Mouse (Mus musculus): ENCODE data around the gene Timd2.
"Not testable (repeated sequence)": the region's sequence is repeated elsewhere in the genome, so short reads cannot be mapped to it uniquely, and the experiment has no call there.

The Timd2 gene

DNA sequence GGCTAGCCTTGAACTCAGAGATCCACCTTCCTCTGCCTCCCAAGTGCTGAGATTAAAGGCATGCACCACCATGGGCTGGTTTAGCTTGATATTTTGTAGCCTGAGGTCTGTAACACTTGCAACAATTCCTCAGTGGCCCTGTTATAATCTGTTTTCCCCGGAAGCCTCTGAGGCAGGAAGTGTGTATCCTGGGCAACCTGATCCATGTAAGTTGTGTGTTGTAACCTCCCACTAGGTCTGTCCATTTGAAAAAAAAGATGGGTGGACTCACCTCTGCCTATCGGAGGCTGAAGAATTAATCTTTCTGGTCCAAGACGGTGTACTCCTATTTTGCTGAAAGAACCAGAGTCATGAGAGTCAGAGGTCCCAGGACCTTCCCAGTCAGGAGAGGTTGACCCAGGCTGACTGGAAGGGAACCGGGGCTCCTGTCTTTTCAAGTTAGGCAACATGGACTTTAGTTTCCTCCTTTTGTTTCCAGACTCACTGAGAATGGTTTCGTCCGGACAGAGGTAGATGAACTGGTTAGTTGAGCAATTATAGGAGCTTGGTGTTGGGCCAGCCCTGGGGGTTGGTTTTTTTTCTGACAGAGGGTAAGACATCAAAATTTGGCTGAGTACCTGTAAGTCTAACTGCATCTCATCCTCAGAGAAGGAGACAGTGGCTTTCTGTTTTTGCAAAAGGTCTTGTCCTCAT lies at the start of gene Timd2:
Gene Timd2, minus strand, starts transcription at position 398 of the 693 bp plus-strand sequence.
- ATAC-seq (ENCODE audit: insufficient number of reproducible peaks, low FRiP score, low TSS enrichment) = no peak

- ATAC-seq (ENCODE audit: insufficient number of reproducible peaks, low FRiP score, low TSS enrichment) = not testable (repeated sequence)
Measured at GRCm38 (mm10) chr11:46755714-46756113, 48.9 kb upstream of the Timd2 start.

DNA sequence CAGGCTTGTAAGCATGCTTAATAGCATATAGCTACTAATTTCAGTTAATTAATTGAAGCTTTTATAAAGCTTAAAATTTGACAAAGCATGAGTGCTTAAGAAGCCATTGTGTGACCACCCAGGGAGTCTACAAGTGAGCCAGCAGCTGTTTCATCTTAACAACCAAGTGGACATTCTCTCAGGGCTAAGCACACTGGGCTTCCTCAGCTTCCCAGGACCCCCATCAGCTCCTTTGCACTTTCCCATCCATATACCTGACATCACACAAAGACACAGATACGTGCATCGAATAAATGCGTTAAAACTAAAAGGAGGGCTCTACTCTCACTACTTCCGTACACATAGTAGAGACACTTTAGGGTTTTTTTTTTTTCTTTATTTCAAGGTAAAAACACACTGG lies 47.8 kb upstream of the Timd2 start:
- no peak for ATAC-seq (ENCODE audit: insufficient number of reproducible peaks, low FRiP score, low TSS enrichment)

DNA sequence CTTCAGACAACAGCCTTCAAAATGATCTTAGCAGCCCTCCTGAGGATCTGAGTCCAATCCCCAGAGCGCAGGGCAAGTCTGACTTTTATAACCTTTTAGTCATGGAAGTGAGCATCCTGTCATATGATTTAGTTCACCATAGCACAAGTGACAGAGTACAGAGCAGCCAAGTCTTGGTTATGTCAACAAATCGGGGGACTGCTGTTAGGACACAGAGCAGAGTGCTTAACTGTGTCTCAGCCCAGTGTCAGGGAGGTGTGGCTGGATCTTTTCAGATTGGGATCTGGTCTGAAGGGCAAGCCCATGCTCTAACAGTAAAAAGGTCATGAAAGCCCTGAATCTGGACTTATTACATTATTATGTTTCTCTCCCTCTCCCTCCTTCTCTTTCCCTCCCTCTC lies 46.8 kb upstream of the Timd2 start:
- no peak for ATAC-seq (ENCODE audit: insufficient number of reproducible peaks, low FRiP score, low TSS enrichment)

DNA sequence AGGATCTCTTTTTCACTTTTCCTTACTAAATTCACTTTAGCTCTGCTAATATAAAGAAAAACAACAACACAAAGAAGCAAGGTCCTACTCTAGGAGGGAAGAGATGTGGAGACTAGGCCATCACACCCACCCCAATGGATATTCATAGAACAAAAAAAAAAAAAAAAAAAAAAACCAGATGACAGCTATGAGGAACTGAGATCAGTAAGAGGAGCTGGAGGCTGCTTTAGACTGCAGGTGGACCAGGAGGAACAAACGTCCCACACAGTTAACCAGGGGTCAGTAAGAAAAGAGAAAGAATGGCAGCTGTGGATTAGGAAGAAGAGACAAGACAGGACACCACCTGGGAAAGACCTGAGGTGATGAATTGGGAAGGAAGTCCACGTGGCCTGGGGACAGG lies 41.1 kb upstream of the Timd2 start:
- no peak for ATAC-seq (ENCODE audit: insufficient number of reproducible peaks, low FRiP score, low TSS enrichment)

DNA sequence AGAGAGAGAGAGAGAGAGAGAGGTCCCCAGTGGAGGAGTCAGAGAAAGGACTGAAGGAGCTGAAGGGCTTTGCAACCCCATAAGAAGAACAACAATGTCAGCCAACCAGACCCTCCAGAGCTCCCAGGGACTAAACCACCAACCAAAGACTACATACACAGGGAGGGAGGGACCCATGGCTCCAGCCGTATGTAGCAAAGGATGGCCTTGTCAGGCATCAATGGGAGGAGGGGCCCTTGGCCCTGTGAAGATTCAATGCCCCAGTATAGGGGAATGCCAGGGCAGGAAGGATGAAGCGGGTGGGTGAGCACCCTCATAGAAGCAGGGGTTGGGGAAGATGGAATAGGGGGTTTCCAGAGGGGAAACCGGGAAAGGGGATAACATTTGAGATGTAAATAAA lies 34.9 kb upstream of the Timd2 start:
- ATAC-seq (ENCODE audit: insufficient number of reproducible peaks, low FRiP score, low TSS enrichment) = no peak

GRCm38 (mm10) chr11:46740886-46741285 lies 34.0 kb upstream of the Timd2 start:
- ATAC-seq (ENCODE audit: insufficient number of reproducible peaks, low FRiP score, low TSS enrichment) = no peak

DNA sequence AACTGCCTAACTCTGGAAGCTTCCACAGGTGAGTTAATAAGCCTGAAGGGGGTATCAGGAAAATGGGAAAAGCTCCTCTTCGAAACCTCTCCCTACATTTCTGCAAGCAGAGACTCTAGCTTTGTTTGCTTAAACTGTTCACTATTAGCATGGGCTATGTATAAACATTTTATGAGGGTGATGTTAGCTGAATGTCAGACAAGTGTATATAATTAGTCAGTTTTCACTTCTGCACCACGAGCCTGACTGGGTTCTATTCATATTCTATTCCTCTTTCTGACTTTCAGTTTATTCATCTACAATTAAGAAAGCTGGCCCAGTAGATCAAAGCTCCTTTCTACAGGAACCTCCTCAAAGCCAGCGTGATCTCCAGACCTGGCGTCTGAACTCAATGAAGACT lies 32.6 kb upstream of the Timd2 start:
- ATAC-seq (ENCODE audit: insufficient number of reproducible peaks, low FRiP score, low TSS enrichment) = no peak

GRCm38 (mm10) chr11:46735076-46735475 lies 28.2 kb upstream of the Timd2 start, which contains the start of gene Havcr1:
Gene Havcr1 (plus strand): TSS chr11:46735080.
- ATAC-seq (ENCODE audit: insufficient number of reproducible peaks, low FRiP score, low TSS enrichment) = not testable (repeated sequence)

DNA sequence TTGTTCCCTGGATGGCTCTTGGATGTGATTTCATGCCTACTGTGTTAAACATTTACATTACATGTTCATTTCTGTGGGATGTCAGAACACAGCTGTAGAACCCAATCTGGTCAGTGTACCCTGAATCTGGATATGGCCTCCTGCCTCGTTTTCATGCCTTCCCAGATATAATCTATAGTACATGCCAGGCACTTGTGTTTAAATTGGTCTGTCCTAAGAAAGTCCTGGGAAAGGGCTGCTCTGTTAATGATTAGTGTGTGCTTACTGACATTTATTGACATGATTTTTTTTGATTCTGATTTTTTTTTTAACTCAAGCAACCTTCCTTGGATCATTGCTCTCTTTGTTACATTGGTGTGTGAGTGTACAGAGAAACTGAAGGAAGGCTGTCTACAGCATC lies 27.8 kb upstream of the Timd2 start:
- no peak for ATAC-seq (ENCODE audit: insufficient number of reproducible peaks, low FRiP score, low TSS enrichment)

GRCm38 (mm10) chr11:46733242-46733789 lies 26.5 kb upstream of the Timd2 start:
- no peak for ATAC-seq (ENCODE audit: insufficient number of reproducible peaks, low FRiP score, low TSS enrichment)

DNA sequence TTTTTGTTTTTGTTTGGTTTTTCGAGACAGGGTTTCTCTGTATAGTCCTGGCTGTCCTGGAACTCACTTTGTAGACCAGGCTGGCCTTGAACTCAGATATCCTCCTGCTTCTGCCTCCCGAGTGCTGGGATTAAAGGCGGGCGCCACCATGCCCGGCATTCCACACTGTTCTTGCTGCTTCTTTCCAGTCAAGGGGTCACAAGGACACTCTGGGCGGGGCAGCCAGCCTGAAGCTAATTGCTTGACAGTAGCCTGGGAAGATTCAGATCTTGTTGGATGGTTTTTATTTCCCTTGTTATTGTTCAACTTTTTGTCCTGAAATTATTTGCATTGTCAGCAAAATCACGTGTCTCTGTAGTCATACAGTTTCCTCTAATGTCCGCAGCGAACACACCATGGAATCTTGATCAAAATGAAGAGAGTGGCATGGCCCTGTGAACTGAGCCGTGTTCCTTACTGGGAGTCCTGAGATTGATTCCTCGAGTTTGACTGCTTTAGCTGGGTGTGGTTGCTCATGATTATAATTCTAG lies 24.7 kb upstream of the Timd2 start:
- ATAC-seq (ENCODE audit: insufficient number of reproducible peaks, low FRiP score, low TSS enrichment) = no peak

DNA sequence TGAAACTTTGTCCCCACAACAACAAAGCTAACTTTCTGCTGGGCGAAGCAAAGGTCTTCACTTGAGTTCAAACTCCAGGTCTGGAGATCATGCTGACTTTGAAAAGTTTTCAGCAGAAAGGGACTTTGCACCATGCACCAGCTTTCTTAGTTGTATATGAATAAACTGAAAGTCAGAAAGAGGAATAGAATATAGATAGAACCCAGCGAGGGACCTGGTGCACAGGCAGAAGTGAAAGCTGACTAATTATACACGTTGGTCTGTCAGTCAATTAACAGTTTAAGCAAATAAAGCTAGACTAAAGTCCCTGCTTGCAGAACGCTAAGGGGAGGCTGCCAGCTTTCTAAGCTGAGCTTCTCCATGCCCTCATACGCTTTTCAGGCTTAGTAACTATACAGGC lies 8.0 kb downstream of the Timd2 start:
- ATAC-seq (ENCODE audit: insufficient number of reproducible peaks, low FRiP score, low TSS enrichment) = no peak

GRCm38 (mm10) chr11:46698278-46698655 lies 8.6 kb downstream of the Timd2 start:
- ATAC-seq (ENCODE audit: insufficient number of reproducible peaks, low FRiP score, low TSS enrichment) = no peak

GRCm38 (mm10) chr11:46697433-46698277 lies 9.2 kb downstream of the Timd2 start:
- no peak for ATAC-seq (ENCODE audit: insufficient number of reproducible peaks, low FRiP score, low TSS enrichment)

DNA sequence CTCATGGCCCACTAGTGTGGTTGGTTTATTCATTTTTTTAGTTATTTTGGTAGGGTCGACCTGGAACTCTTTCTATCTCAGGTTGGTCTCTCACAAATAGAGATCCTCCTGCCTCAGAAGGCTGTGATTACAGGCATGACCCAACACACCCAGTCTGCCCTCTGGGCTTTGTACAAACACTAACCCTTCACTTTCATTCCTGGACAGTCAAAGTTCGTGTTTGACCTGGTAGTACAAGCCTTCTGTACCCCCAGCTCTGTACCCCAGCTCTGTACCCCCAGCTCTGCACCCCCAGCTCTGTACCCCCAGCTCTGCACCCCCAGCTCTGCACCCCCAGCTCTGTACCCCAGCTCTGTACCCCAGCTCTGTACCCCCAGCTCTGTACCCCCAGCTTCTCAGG lies 11.0 kb downstream of the Timd2 start:
- ATAC-seq (ENCODE audit: insufficient number of reproducible peaks, low FRiP score, low TSS enrichment) = not testable (repeated sequence)

- no peak for ATAC-seq (ENCODE audit: insufficient number of reproducible peaks, low FRiP score, low TSS enrichment)
Measured at GRCm38 (mm10) chr11:46690136-46690535, 16.7 kb downstream of the Timd2 start.

- ATAC-seq (ENCODE audit: insufficient number of reproducible peaks, low FRiP score, low TSS enrichment) = no peak
Measured at GRCm38 (mm10) chr11:46683723-46684122, 23.1 kb downstream of the Timd2 start.

- ATAC-seq (ENCODE audit: insufficient number of reproducible peaks, low FRiP score, low TSS enrichment) = no peak
Measured at GRCm38 (mm10) chr11:46682842-46683241, 24.0 kb downstream of the Timd2 start.

DNA sequence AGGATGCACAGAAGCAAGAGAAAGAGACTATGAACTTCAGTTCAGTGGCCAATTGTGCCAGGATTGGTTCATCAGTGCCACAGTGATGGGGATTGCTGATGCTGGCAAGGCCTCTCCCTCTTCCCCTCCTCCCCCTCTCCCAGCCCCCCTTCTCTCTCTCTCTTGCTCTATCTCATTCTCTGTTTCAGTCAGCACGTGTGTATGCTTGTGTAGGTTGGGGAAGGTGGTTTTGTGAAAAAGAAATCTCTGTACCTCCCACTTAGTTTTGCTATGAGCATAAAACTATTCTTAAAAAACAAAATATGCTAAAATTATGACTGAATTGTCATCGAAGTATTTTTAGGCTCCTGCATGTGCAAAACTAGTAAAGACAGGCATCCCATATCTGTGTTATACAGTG lies 38.9 kb downstream of the Timd2 start:
- ATAC-seq (ENCODE audit: insufficient number of reproducible peaks, low FRiP score, low TSS enrichment) = no peak

DNA sequence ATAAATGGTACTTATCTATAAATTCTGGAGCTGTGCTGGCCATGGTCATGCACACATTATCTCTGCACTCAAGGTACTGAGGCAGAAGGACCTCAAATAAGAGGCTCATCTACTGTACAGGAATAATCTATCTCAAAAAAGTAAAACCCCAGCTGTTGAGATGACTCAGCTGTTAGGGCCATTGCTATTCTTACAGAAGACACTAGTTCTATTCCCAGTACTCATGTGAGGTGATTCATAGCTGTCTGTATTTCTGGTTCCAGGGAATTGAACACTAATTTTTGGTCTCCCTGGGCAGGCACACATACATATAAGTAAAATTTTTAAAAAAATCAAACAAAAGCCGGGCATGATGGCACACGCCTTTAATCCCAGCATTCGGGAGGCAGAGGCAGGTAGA lies 39.8 kb downstream of the Timd2 start:
- no peak for ATAC-seq (ENCODE audit: insufficient number of reproducible peaks, low FRiP score, low TSS enrichment)
